Mouse (Mus musculus) cerebellum, adult 8-10 months (tissue): ENCODE data around the gene Sfi1.
"Not testable (repeated sequence)": the region's sequence is repeated elsewhere in the genome, so short reads cannot be mapped to it uniquely, and the experiment has no call there.

ENCODE experiments used
- DNase-seq: peaks from one replicate; pipeline ENCODE4 v3.0.0; 2022

The Sfi1 gene

GRCm38 (mm10) chr11:3143984-3144383, 49.3 kb downstream of the Sfi1 start:
- DNase-seq, result not testable (repeated sequence)

- peak; percentile 71 for DNase-seq
Observed at GRCm38 (mm10) chr11:3142413-3142812, 50.9 kb downstream of the Sfi1 start.

- DNase-seq, result not testable (repeated sequence)
Observed at GRCm38 (mm10) chr11:3140967-3141535, 52.2 kb downstream of the Sfi1 start.

- not testable (repeated sequence) for DNase-seq
Observed at GRCm38 (mm10) chr11:3138323-3138722, 54.9 kb downstream of the Sfi1 start.

DNA sequence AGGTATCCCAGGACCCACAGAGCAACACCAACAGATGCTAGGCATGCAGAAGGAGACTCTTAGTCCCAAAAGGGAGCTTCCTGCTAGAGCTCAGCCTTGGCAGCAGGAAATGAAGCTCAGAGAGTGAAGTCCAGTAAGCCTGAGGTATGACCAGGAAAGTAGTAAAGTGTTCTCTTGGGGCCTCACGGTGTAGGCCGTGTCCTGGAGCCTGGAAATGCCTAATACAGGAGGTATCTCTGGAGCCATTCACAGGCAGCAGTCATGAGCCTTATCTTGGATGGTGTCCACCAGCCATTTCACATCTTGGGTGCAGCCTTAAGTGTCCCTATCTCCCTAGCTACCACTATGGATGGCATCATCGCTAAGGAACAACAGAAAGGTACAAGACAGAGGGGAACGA, 56.0 kb downstream of the Sfi1 start:
- not testable (repeated sequence) for DNase-seq

DNA sequence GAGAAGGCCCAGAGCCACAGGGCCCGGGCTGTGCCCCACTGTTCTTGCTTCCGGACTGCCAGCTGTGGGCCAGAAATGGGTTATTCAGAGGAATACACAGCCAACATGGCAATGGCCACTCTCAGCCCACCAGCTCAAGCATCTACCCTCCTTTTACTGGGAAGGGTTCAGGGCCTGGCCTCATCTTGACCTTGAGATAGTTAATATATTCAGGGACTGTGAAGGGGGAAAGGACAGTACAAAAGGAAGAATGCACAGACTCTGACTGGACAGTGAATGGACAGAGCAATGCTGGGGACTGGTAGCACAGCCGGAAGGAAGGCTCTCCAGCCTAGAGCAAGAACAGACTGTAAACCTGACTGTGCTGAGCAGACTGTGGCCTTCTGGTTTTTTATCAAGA, 57.3 kb downstream of the Sfi1 start:
- DNase-seq, result not testable (repeated sequence)

- DNase-seq, result not testable (repeated sequence)
Observed at GRCm38 (mm10) chr11:3135391-3135790, 57.9 kb downstream of the Sfi1 start.

DNA sequence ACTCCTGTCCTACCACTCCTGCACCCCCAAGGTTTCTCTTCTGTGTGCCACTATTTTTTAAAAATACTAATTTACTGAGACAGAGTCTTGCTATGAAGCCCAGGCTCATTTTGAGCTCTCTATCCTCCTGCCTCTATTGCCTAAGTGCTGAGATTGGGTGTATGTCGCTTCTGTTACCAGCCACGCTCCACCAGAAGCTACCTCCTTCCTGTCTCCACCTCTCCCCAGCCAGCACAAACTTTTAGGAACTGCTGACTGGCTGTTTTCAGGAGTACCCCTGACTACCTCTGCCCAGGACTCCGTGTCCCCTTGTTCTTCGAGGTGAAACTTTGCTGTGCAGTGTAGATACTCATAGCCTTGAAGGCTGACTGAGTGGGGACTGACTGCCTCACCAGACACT, 59.9 kb downstream of the Sfi1 start:
- not testable (repeated sequence) for DNase-seq

DNA sequence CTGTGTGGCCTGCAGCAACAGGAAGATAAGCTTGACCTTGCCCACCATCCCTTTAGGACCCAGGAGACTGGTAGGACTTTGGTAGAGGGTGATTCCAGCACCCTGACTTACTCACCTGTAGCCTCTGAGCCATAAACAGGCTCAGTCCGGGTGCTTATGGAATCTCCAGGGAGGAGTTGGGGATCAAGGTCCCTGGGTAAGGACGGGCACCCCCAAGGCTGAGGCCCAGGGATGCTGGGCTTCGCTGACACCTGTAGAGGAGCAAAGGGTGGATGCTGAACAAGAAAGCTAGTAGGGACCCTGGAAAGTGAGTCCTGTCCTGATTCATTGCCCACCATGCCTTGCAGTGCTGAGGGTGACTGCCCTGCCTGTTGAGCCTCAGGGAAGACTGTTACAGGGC, 60.3 kb downstream of the Sfi1 start:
- DNase-seq, result not testable (repeated sequence)

DNA sequence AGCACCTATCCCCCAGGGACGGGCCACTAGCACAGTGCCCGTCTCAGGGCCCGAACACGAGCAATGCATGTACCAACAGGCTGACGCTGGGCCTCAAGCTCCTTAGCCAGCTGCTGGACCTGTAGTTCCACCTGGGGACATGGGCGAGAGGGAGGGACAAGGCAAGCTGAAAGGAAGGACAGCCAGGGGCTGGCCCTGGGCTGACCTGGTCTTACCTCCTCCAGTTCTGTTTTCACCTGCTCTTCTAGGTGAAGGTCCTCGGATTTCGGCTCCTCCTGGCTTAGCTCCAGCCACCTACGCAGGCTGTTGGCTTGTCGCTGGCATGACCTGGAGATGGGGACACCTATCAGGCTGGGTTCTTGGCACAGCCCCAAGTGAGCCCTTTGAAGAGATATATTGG, 61.3 kb downstream of the Sfi1 start:
- peak; percentile 73 for DNase-seq

GRCm38 (mm10) chr11:3129852-3130251, 63.4 kb downstream of the Sfi1 start:
- DNase-seq, result peak; percentile 78

- DNase-seq, result not testable (repeated sequence)
Observed at GRCm38 (mm10) chr11:3129276-3129675, 64.0 kb downstream of the Sfi1 start.

DNA sequence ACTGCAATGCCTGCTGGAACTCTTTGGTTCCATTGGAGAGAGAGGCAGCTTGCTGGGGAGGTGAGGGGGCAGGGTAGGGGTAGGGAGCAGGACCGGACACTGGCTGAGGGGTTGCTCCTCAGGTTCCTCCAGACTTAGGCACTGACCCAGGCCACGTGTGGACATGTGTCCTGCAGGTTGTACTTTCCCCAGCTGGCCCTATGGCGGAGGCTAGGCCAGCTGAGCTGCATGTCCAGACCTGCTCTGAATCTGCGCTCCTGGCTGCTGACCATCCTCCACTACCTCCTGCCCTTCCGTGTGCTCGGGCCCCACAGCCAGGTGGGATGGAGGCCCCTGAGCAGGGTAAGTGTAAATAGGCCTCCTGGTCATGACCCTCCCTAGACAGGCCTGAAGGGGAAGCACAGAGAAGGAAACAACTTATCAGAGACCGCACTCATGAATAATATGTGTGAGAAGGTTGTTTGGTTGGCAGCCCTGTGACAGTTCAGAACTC, 65.9 kb downstream of the Sfi1 start:
- DNase-seq, result not testable (repeated sequence)

DNA sequence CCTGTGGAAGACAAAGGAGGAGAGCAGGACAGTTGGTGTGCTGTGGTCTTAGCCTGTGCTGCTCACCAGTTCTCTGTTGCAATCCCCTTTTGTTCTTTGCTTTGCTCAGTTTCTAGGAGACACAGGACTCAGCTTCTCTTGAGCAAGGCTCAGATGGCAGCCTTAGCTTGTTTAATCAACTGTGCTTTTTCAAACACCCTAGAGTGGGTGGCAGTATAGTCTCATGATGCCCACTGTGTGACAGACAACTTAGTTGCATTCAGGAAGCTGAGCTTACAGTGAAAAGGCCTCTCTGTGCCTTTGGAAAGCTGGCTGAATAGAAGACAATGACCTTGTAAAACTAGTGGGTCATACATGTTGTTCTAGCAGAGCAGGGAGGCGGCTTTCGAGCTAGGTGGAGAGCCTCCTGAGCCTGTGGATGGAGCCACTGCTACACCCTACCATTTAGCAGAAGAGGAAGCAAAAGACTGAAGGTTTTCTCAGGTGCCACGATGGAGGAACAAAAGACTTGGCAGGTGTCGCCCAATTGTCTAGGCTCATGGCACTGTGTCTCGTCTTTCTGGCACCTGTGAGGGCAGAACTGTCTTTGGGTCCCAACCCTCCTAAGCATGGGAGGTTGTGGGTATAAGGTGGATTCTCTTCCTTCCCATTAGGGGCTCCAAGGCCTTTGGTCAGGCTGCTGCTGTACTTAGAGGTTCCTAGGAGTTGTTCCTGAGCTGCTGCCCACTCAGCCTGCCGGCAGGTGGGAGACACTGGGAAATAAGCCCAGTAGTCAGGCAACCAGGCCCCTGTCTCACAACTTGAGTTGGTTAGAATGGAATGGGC, 66.6 kb downstream of the Sfi1 start:
- DNase-seq, result peak; percentile 99

- not testable (repeated sequence) for DNase-seq
Observed at GRCm38 (mm10) chr11:3125922-3126321, 67.3 kb downstream of the Sfi1 start.

DNA sequence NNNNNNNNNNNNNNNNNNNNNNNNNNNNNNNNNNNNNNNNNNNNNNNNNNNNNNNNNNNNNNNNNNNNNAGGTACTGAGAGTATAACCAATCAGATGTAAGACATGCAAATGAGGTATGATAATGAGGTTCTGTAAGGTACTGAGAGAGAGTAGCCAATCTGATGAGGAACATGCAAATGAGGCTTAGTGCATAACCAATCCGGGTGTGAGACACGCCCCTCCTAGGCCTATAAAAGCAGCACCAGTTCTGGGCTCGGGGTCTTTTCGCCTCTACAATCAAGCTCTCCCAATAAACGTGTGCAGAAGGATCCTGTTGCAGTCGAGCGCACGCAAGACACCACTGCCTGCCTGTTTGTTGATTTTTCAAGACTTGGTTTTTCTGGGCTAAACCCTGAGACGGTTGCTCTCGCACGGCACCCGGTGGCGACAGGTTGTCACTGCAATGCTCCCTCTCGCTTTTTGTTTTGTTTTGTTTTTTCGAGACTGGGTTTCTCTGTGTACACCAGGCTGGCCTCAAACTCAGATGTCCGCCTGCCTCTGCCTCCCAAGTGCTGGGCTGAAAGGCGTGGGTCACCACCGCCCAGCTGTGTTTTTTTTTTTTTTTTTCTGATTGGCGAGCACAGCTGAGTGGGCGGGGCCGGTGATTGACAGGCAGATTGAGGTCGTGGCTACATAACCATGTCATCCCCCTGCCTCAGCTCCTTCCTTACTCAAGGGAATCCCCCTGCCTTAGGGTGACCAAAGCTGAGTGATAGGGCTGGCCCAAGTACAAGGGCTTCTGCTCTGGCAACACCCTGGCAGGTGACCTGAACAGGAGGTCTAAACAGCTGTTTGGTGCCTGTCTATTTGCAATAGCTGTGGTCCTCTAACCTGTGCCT, 68.1 kb downstream of the Sfi1 start:
- peak; percentile 43 for DNase-seq

- no peak for DNase-seq
Observed at GRCm38 (mm10) chr11:3114403-3114802, 78.9 kb downstream of the Sfi1 start.

DNA sequence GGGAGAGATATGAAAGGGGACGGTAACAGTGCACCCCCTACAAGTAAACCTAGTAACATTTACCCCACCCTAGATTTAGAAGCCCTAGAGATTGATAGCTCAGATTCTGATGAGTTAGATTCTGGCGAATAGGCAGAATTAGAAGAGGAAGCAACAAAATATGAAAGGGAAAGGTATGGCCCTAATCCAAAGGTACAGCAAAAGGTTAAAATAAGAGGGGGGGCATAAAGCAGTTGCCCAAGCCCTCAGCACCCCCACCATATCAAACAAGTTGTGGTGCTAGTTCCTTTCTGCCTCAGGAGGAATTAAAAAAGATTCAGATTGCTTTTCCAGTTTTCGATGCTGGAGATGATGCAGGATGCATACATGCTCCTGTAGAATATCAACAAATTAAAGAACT, 87.1 kb downstream of the Sfi1 start:
- no peak for DNase-seq

DNA sequence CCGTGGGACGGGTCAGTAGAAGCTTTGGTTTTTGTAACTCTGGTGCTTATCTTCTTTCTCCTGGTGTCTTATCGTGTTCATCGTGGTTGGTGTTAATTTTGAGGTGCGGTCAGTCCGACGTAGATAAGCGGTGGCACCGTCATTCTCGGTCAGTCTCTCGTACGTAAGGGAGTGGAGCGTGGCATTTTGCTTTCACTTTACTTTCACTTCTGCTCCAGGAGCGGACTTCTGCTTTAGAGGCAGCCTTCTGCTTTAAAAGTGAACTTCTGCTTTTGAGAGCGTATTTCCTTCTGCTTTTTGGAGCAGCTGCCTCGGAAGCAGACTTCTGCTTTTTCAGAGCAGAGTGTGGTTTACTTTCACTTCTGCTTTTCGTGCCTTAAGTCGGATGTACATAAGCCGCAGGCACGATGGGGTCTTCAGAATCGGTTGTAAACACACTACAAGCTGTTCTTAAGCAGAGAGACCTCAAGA, 88.0 kb downstream of the Sfi1 start:
- DNase-seq, result no peak

- DNase-seq, result not testable (repeated sequence)
Observed at GRCm38 (mm10) chr11:3104501-3105260, 88.6 kb downstream of the Sfi1 start.

- no peak for DNase-seq
Observed at GRCm38 (mm10) chr11:3103619-3104164, 89.6 kb downstream of the Sfi1 start.

DNA sequence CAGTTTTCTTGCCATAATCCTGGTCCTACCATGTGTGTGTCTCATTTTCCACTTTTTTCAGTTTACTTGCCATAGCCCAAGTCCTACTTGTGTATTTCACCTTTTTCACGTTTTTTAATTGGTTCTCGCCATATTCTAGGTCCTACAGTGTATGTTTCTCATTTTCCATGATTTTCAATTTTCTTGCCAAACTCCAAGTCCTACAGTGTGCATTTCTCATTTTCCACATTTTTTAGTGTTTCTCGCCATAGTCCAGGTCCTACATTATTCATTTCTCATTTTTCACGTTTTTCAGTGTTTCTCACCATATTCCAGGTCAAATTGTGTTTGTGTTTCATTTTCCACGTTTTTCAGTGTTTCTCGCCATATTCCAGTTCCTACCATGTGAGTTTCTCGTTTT, 90.6 kb downstream of the Sfi1 start:
- DNase-seq, result not testable (repeated sequence)
